Mouse (Mus musculus) liver, embryonic 11.5 days (tissue): ENCODE results near the gene Trp53tg5. TPM values are rescaled to one million over a fixed set of nuclear protein-coding genes. Genes with fewer than 3 reads are reported as not detected.

ENCODE experiments used
- ATAC-seq: fragments of 200-750 bp; cut with Nextera tagmentation; replicated peaks from 2 replicates; pipeline ENCODE4 v1.8.0; 2017; ENCODE audit warnings: moderate number of reproducible peaks, mild to moderate bottlenecking, moderate TSS enrichment, moderate library complexity; ENCODE audit not compliant: low FRiP score
- DNase-seq: peaks from one replicate; pipeline ENCODE4 v3.0.0-alpha.2; 2017; ENCODE audit warnings: low spot score
- H3K27ac ChIP-seq: fragments of 300-500 bp; sonication (generic); 2 replicates; pipeline ENCODE4 v1.5.1; 2014; ENCODE audit warnings: mild to moderate bottlenecking, low read depth, low read length, control low read depth
- H3K27me3 ChIP-seq: fragments of 300-500 bp; sonication (generic); replicated peaks from 2 replicates; pipeline ENCODE4 v1.6.1; 2014; ENCODE audit warnings: low read length, mixed read lengths; ENCODE audit not compliant: control insufficient read depth, insufficient read depth
- H3K36me3 ChIP-seq: fragments of 300-500 bp; sonication (generic); 2 replicates; pipeline ENCODE4 v1.6.1; 2014; ENCODE audit warnings: mild to moderate bottlenecking, low read length, moderate library complexity, mixed read lengths; ENCODE audit not compliant: control insufficient read depth, insufficient read depth
- H3K4me1 ChIP-seq: fragments of 300-500 bp; sonication (generic); replicated peaks from 2 replicates; pipeline ENCODE4 v1.6.1; 2014; ENCODE audit warnings: low read length, mixed read lengths; ENCODE audit not compliant: control insufficient read depth, insufficient read depth
- H3K4me2 ChIP-seq: fragments of 300-500 bp; sonication (generic); 2 replicates; pipeline ENCODE4 v1.6.1; 2014; ENCODE audit warnings: mild to moderate bottlenecking, control low read depth, moderate library complexity
- H3K4me3 ChIP-seq: fragments of 300-500 bp; sonication (generic); 2 replicates; pipeline ENCODE4 v1.5.1; 2014; ENCODE audit warnings: low read depth, low read length, control low read depth
- H3K9ac ChIP-seq: fragments of 300-500 bp; sonication (generic); 2 replicates; pipeline ENCODE4 v1.6.1; 2014; ENCODE audit warnings: low read depth, low read length, control low read depth
- H3K9me3 ChIP-seq: fragments of 300-500 bp; sonication (generic); 2 replicates; pipeline ENCODE4 v1.6.1; 2016; ENCODE audit warnings: low read length, inconsistent platforms, mixed read lengths; ENCODE audit not compliant: control insufficient read depth
- WGBS: fragments of 180-500 bp; shearing (Covaris S2); extraction: QIAGEN DNeasy Blood & Tissue Kit; methylation state at CpG from one replicate; pipeline ENCODE4 v1.1.7; 2014; 5-methylcytosine and 5-hydroxymethylcytosine counted together
- polyA plus RNA-seq: library from polyadenylated mRNA; unstranded; fragments of >200 nt; fragmentation: Nextera tagmentation; extraction: Ambion mirVana; gene quantifications from 2 replicates; pipeline ENCODE4 v1.2.1, GENCODE M21; 2014

Gene Trp53tg5
- polyA plus RNA-seq, 1 experiment from 2014 or later = not detected

GRCm38 (mm10) chr2:164500511-164500910 is 27.0 kb upstream of the Trp53tg5 start:
- Histone ChIP-seq H3K9me3 (0 out of 2 replicates have a peak, but pooled peaks cover 2% of the 10 kb centered on the region), H3K27ac (no peak overlapping the region), H3K9ac (no peak overlapping the region), H3K36me3 (peaks cover 42% of the 10 kb centered on the region), H3K4me1 (peaks cover 11% of the 10 kb centered on the region), H3K4me2 (no peak overlapping the region), H3K4me3 (no peak overlapping the region), H3K27me3 (no peaks in the 10 kb centered on the region)
- DNase-seq = no peak
- 93% methylated on average over 7 of the region's 7 CpGs for WGBS
- ATAC-seq = no peak

DNA sequence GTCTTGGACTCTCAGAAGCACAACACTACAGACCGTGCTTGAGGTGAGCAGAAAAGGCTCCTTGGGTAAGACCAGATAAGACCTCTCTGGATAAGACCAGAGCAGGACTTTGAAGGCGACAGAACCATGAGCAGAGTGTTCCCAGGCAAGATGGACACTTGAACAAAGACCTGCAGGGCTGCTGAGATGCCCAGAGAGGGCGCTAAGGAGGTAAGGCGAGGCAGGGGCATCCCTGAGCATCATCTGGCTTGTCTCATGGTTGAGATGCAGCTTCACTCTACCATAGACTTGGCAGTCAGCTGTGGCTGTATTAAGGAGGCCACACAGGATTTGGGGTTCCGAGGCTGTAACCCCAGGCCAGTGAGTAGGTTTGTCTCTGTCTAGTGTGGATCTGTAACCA is 25.8 kb upstream of the Trp53tg5 start:
- DNase-seq = no peak
- Histone ChIP-seq H3K27ac (no peak overlapping the region), H3K36me3 (peaks cover 33% of the 10 kb centered on the region), H3K27me3 (no peaks in the 10 kb centered on the region), H3K4me1 (peaks cover 11% of the 10 kb centered on the region), H3K4me3 (no peak overlapping the region), H3K9ac (no peak overlapping the region), H3K4me2 (no peak overlapping the region), H3K9me3 (0 out of 2 replicates have a peak, but pooled peaks cover 2% of the 10 kb centered on the region)
- ATAC-seq = no peak
- WGBS = 80% methylated on average over 5 of the region's 5 CpGs

- H3K4me2 ChIP-seq = peak overlapping the region; percentile 94
- H3K4me1 ChIP-seq = peaks cover 11% of the 10 kb centered on the region
- H3K4me3 ChIP-seq = peak overlapping the region; percentile 82
- H3K9ac ChIP-seq = peak overlapping the region; percentile 70
- no peak overlapping the region for H3K27ac ChIP-seq
- DNase-seq (no peak), ATAC-seq (peak; percentile 40)
- H3K9me3 ChIP-seq = no peaks in the 10 kb centered on the region
- H3K27me3 ChIP-seq = no peaks in the 10 kb centered on the region
- peaks cover 19% of the 10 kb centered on the region for H3K36me3 ChIP-seq
- WGBS = 6% methylated on average over 21 of the region's 21 CpGs
Measured at GRCm38 (mm10) chr2:164497691-164498268, 24.3 kb upstream of the Trp53tg5 start.

GRCm38 (mm10) chr2:164496847-164497690 is 23.5 kb upstream of the Trp53tg5 start, which contains the start of gene Pigt:
Gene Pigt (plus strand): TSS chr2:164497520.
- H3K4me2 ChIP-seq = peak within 1 kb of the TSS; percentile 94
- WGBS = 4% methylated on average over 43 of the region's 43 CpGs
- DNase-seq = peak; percentile 77
- peak within 1 kb of the TSS; percentile 30; the same call in 1 of the 2 replicates for H3K27ac ChIP-seq
- H3K27me3 ChIP-seq = no peaks in the 10 kb centered on the region
- ATAC-seq = peak; percentile 95
- peak within 1 kb of the TSS; percentile 82 for H3K4me3 ChIP-seq
- peak within 1 kb of the TSS; percentile 70 for H3K9ac ChIP-seq
- peaks cover 11% of the 10 kb centered on the region for H3K4me1 ChIP-seq
- H3K36me3 ChIP-seq = peaks cover 12% of the 10 kb centered on the region; the same call in 1 of the 2 replicates
- no peaks in the 10 kb centered on the region for H3K9me3 ChIP-seq

- Histone ChIP-seq H3K9ac (no peak overlapping the region), H3K9me3 (no peaks in the 10 kb centered on the region), H3K27me3 (no peaks in the 10 kb centered on the region), H3K4me3 (peak overlapping the region; percentile 82; the same call in 1 of the 2 replicates), H3K36me3 (peaks cover 6% of the 10 kb centered on the region; the same call in 1 of the 2 replicates), H3K4me1 (peaks cover 11% of the 10 kb centered on the region), H3K27ac (no peak overlapping the region), H3K4me2 (peak overlapping the region; percentile 94)
- no peak for DNase-seq
- WGBS = 52% methylated on average over 1 of the region's 1 CpGs
- ATAC-seq = no peak
Measured at GRCm38 (mm10) chr2:164496331-164496730, 22.8 kb upstream of the Trp53tg5 start.

DNA sequence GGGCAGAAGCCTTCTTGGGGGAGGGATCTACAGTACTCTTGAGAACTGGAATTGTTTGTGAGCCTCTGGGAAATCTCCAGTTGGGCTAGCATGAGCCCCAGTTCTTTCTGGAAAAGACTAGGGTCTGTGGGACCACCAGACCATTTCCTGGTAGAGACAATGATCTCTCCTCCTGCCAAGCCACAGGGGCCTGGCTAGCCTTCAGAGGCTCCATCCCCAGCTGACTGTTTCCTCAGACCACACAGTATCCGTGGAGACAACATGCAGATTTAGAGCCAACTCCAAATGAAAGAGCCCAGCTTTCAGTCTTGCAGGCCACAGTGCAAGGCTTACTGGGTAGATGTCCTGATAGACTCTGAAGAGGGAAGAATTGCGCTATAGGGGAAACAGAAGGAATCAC is 20.6 kb upstream of the Trp53tg5 start:
- Histone ChIP-seq H3K27me3 (0 out of 2 replicates have a peak, but pooled peaks cover 2% of the 10 kb centered on the region), H3K4me2 (no peak overlapping the region), H3K4me1 (peaks cover 11% of the 10 kb centered on the region), H3K4me3 (no peak overlapping the region), H3K9me3 (no peaks in the 10 kb centered on the region), H3K36me3 (no peaks in the 10 kb centered on the region), H3K9ac (no peak overlapping the region), H3K27ac (no peak overlapping the region)
- WGBS = 60% methylated on average over 2 of the region's 2 CpGs
- DNase-seq (no peak), ATAC-seq (no peak)

GRCm38 (mm10) chr2:164487812-164488211 is 14.3 kb upstream of the Trp53tg5 start:
- no peaks in the 10 kb centered on the region for H3K36me3 ChIP-seq
- H3K4me2 ChIP-seq = no peak overlapping the region
- WGBS = 60% methylated on average over 9 of the region's 9 CpGs
- H3K4me1 ChIP-seq = peaks cover 10% of the 10 kb centered on the region
- peaks cover 34% of the 10 kb centered on the region for H3K27me3 ChIP-seq
- DNase-seq (no peak), ATAC-seq (no peak)
- no peaks in the 10 kb centered on the region for H3K9me3 ChIP-seq
- no peak overlapping the region for H3K4me3 ChIP-seq
- no peak overlapping the region for H3K9ac ChIP-seq
- H3K27ac ChIP-seq = no peak overlapping the region

DNA sequence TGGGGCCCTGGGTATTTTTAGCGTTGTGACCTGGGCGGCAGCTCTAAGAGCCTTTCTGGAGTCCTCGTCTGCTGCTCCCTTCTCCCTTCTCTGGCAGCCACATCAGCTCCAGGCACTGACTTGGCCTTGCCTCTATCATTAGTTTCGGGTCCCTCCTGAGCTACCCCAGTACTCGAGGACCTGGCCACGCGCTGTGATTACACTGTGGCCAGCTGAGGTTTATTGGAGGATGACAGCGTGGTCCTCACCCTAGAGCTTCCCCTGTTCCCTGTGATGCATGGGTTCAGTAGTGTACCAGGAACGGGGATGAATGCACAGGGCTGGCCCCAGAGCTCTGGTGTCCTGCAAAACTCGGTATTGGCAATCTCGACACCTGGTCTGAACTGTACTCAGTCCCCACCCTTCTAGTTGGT is 13.6 kb upstream of the Trp53tg5 start:
- no peaks in the 10 kb centered on the region for H3K36me3 ChIP-seq
- H3K27ac ChIP-seq = no peak overlapping the region
- no peak overlapping the region; the same call in 1 of the 2 replicates for H3K9ac ChIP-seq
- H3K27me3 ChIP-seq = peaks cover 34% of the 10 kb centered on the region
- H3K4me1 ChIP-seq = peaks cover 10% of the 10 kb centered on the region
- ATAC-seq (no peak; the same call in 1 of the 2 replicates), DNase-seq (no peak)
- peak overlapping the region; percentile 71 for H3K4me3 ChIP-seq
- H3K4me2 ChIP-seq = peak overlapping the region; percentile 90
- WGBS = 15% methylated on average over 11 of the region's 11 CpGs
- H3K9me3 ChIP-seq = no peaks in the 10 kb centered on the region
